Mouse (Mus musculus) B cell, adult 62 days (primary cell): ENCODE data around the gene Gm14147. TPM values are rescaled to one million over a fixed set of nuclear protein-coding genes. Genes with fewer than 3 reads are reported as not detected.

ENCODE experiments used
- total RNA-seq: library from RNA; stranded (reverse); gene quantifications from 4 replicates; pipeline ENCODE4 v1.2.4, GENCODE M21; 2023

The Gm14147 gene
- total RNA-seq = not detected in 4 replicates

GRCm38 (mm10) chr2:151097945-151098344 lies at the start of gene Gm14147:
Gene Gm14147 (plus strand): TSS chr2:151098245.

GRCm38 (mm10) chr2:151092250-151092649 lies 5.8 kb upstream of the Gm14147 start, which contains the start of gene Gm14151:
Gene Gm14151 (minus strand): TSS chr2:151092350.

Other genes starting within 250 kb of the Gm14147 start
- gene Abhd12, start 193.5 kb upstream of the Gm14147 start, total RNA-seq = 56.2 to 72.1 TPM (median 59.0 TPM) in 4 replicates
- gene Gins1, start 192.8 kb upstream of the Gm14147 start, total RNA-seq = 3.9 to 5.2 TPM (median 4.7 TPM) in 4 replicates
- gene Ninl, start 58.9 kb upstream of the Gm14147 start, total RNA-seq = 0.91 TPM in 1 of 4 replicates, not detected in the others
- gene Nanp, start 58.8 kb upstream of the Gm14147 start, total RNA-seq = 6.3 to 9.9 TPM (median 7.0 TPM) in 4 replicates
- not detected in 4 replicates for gene Gm14151, start 5.9 kb upstream of the Gm14147 start, total RNA-seq